Mouse (Mus musculus): ENCODE measurements around the gene Coq8a. TPM values are rescaled to one million over a fixed set of nuclear protein-coding genes. Genes with fewer than 3 reads are reported as not detected.

Gene Coq8a
- total RNA-seq, 2 experiments from 2014 or later: 167 to 183 TPM

GRCm38 (mm10) chr1:180200722-180201121 is 1.3 kb upstream of the Coq8a start:
- DNase-seq (ENCODE audit: low spot score in 2 of 2): no peak

GRCm38 (mm10) chr1:180199715-180200050 is 281 bp upstream of the Coq8a start:
- no peak for DNase-seq (ENCODE audit: low spot score in 2 of 2)

GRCm38 (mm10) chr1:180197956-180198355 is 1.4 kb downstream of the Coq8a start:
- no peak for DNase-seq (ENCODE audit: low spot score in 2 of 2)

- no peak for DNase-seq (ENCODE audit: low spot score in 2 of 2)
These were observed 2.9 kb downstream of the Coq8a start for GRCm38 (mm10) chr1:180196508-180196907.

GRCm38 (mm10) chr1:180195703-180196381 is 3.6 kb downstream of the Coq8a start:
- peak; percentile 90 to 97 for DNase-seq (ENCODE audit: low spot score in 2 of 2)

GRCm38 (mm10) chr1:180194781-180195471 is 4.5 kb downstream of the Coq8a start:
- DNase-seq (ENCODE audit: low spot score in 2 of 2): peak in 1 of 2 experiments; percentile 26

GRCm38 (mm10) chr1:180194048-180194447 is 5.4 kb downstream of the Coq8a start:
- DNase-seq (ENCODE audit: low spot score in 2 of 2): no peak

GRCm38 (mm10) chr1:180193391-180193935 is 5.9 kb downstream of the Coq8a start:
- DNase-seq (ENCODE audit: low spot score in 2 of 2): no peak

GRCm38 (mm10) chr1:180192866-180193265 is 6.5 kb downstream of the Coq8a start:
- no peak for DNase-seq (ENCODE audit: low spot score in 2 of 2)

- DNase-seq (ENCODE audit: low spot score in 2 of 2): no peak
These were observed 7.7 kb downstream of the Coq8a start for GRCm38 (mm10) chr1:180191651-180192220.

- no peak for DNase-seq (ENCODE audit: low spot score in 2 of 2)
These were observed 8.3 kb downstream of the Coq8a start for GRCm38 (mm10) chr1:180191112-180191511.

GRCm38 (mm10) chr1:180188951-180189350 is 10.5 kb downstream of the Coq8a start:
- no peak for DNase-seq (ENCODE audit: low spot score in 2 of 2)

- no peak for DNase-seq (ENCODE audit: low spot score in 2 of 2)
These were observed 13.0 kb downstream of the Coq8a start for GRCm38 (mm10) chr1:180186371-180186770.

GRCm38 (mm10) chr1:180185877-180186276 is 13.5 kb downstream of the Coq8a start:
- no peak for DNase-seq (ENCODE audit: low spot score in 2 of 2)

GRCm38 (mm10) chr1:180184768-180185167 is 14.6 kb downstream of the Coq8a start:
- no peak for DNase-seq (ENCODE audit: low spot score in 2 of 2)

GRCm38 (mm10) chr1:180183525-180184159 is 15.8 kb downstream of the Coq8a start:
- DNase-seq (ENCODE audit: low spot score in 2 of 2): no peak

- no peak for DNase-seq (ENCODE audit: low spot score in 2 of 2)
These were observed 16.7 kb downstream of the Coq8a start for GRCm38 (mm10) chr1:180182731-180183130.

- no peak for DNase-seq (ENCODE audit: low spot score in 2 of 2)
These were observed 17.5 kb downstream of the Coq8a start for GRCm38 (mm10) chr1:180181966-180182319.

GRCm38 (mm10) chr1:180181304-180181965 is 18.0 kb downstream of the Coq8a start:
- no peak for DNase-seq (ENCODE audit: low spot score in 2 of 2)

GRCm38 (mm10) chr1:180179840-180180239 is 19.6 kb downstream of the Coq8a start:
- no peak for DNase-seq (ENCODE audit: low spot score in 2 of 2)

GRCm38 (mm10) chr1:180179100-180179499 is 20.3 kb downstream of the Coq8a start:
- DNase-seq (ENCODE audit: low spot score in 2 of 2): no peak

Measured in adrenal gland, postnatal 4 days (tissue).